ENCODE assay signal across 9 mouse cellular contexts in genomic region chr7:49601191-49601975, GRCm38 (mm10). TPM values are rescaled to one million over a fixed set of nuclear protein-coding genes. Genes with fewer than 3 reads are reported as not detected.
DNase-seq lines count a peak whose midpoint lies in the region; TF ChIP-seq lines count a peak whose summit lies in the region.
"Had no signal": no experiment of that assay in that cellular context is flagged by ENCODE, and none has a peak within 500 bp of the region (broad histone marks: within the 10 kb centered on the region; RNA-seq: fewer than 3 reads in every experiment).

No protein-coding gene starts in this region.

- peak; percentile 21 for DNase-seq in fat pad, adult 2 months (ENCODE audit: extremely low read depth, low read depth, low spot score)
- peak; percentile 79 for DNase-seq in heart, postnatal 4 days
- DNase-seq in layer of hippocampus, adult 9-10 months (ENCODE audit: low spot score): peak; percentile 71
- peak; percentile 69 for DNase-seq in lung, postnatal 25 days (ENCODE audit: low spot score)
- DNase-seq in retina, postnatal 7 days (ENCODE audit: low read depth, low spot score): peak; percentile 53
- DNase-seq in thymus, postnatal 4 days: peak; percentile 89

- H3K9me3 ChIP-seq in ES-Bruce4 (replicated peaks; ENCODE audit: control insufficient read depth, insufficient read depth, low read length, poor library complexity, severe bottlenecking): no peaks in the 10 kb centered on the region
- H3K9me3 ChIP-seq: liver, embryonic 15.5 days had no signal

- no peak for TF ChIP-seq EP300 in ES-Bruce4 (IDR thresholded peaks at IDR 0.05; ENCODE audit: insufficient read depth, low read depth, low read length)

- H3K4me3 ChIP-seq in ES-Bruce4 (ENCODE audit: low read depth, low read length): no peak overlapping the region
- no peak overlapping the region for H3K4me3 ChIP-seq in bone marrow macrophage, adult 2 months (ENCODE audit: insufficient read depth, low read length)
- H3K4me3 ChIP-seq: liver, embryonic 15.5 days had no signal

- H3K27ac ChIP-seq in ES-Bruce4 (ENCODE audit: insufficient read depth, low read length): no peak overlapping the region
- H3K27ac ChIP-seq in bone marrow macrophage, adult 2 months (ENCODE audit: insufficient read depth, low read depth, low read length): peak overlapping the region; percentile 72
- H3K27ac ChIP-seq: liver, embryonic 15.5 days had no signal

- H3K27me3 ChIP-seq in ES-Bruce4 (ENCODE audit: control insufficient read depth, insufficient read depth, low read length, poor library complexity, severe bottlenecking): no peaks in the 10 kb centered on the region
- H3K27me3 ChIP-seq: liver, embryonic 15.5 days had no signal

- peak; percentile 90 for TF ChIP-seq CTCF in ES-Bruce4 (IDR thresholded peaks at IDR 0.05; ENCODE audit: low read depth, low read length)
- peak; percentile 97 for TF ChIP-seq CTCF in bone marrow macrophage, adult 2 months (IDR thresholded peaks at IDR 0.05; ENCODE audit: low read depth, low read length)

- no peak for TF ChIP-seq POLR2A in ES-Bruce4 (IDR thresholded peaks at IDR 0.05; ENCODE audit: insufficient read depth, low read length)
- TF ChIP-seq POLR2A in bone marrow macrophage, adult 2 months (IDR thresholded peaks at IDR 0.05; ENCODE audit: borderline replicate concordance, low read depth, low read length): no peak

- no peak overlapping the region for H3K9ac ChIP-seq in ES-Bruce4 (ENCODE audit: low read depth, poor library complexity, severe bottlenecking)
- H3K9ac ChIP-seq: liver, embryonic 15.5 days had no signal

- H3K36me3 ChIP-seq in ES-Bruce4 (ENCODE audit: control insufficient read depth, insufficient read depth, low read length, poor library complexity, severe bottlenecking): peaks cover 2% of the 10 kb centered on the region; the same call in 1 of the 2 replicates

- H3K4me1 ChIP-seq in ES-Bruce4 (ENCODE audit: control insufficient read depth, insufficient read depth, low read length): no peaks in the 10 kb centered on the region
- H3K4me1 ChIP-seq in bone marrow macrophage, adult 2 months (ENCODE audit: control insufficient read depth, insufficient read depth, low read length): peaks cover 42% of the 10 kb centered on the region
- H3K4me1 ChIP-seq: liver, embryonic 15.5 days had no signal

RNA-seq across cellular contexts. Expression of gene Dbx1, which starts 35.3 kb away (rescaled TPM):
- polyA plus RNA-seq in ES-Bruce4 (2011; ENCODE audit: insufficient read depth, insufficient read length, low read depth, missing spikeins): not detected in 2 replicates
- polyA plus RNA-seq in bone marrow macrophage, adult 2 months (2012; ENCODE audit: insufficient read depth, insufficient read length, missing spikeins): not detected in 2 replicates
- total RNA-seq in heart, postnatal 4 days (2021): not detected

Comparison
In these comparisons a context has a peak if more than half of its experiments do, and no peak if none do; other contexts are left out.
1. DNase-seq: peak in every context shown above with its lines; median percentile 89 in thymus, postnatal 4 days; 79 in heart, postnatal 4 days; 71 in layer of hippocampus, adult 9-10 months; 69 in lung, postnatal 25 days; 53 in retina, postnatal 7 days; 21 in fat pad, adult 2 months.